Mouse (Mus musculus): ENCODE measurements around the gene Mad1l1.

The Mad1l1 gene

DNA sequence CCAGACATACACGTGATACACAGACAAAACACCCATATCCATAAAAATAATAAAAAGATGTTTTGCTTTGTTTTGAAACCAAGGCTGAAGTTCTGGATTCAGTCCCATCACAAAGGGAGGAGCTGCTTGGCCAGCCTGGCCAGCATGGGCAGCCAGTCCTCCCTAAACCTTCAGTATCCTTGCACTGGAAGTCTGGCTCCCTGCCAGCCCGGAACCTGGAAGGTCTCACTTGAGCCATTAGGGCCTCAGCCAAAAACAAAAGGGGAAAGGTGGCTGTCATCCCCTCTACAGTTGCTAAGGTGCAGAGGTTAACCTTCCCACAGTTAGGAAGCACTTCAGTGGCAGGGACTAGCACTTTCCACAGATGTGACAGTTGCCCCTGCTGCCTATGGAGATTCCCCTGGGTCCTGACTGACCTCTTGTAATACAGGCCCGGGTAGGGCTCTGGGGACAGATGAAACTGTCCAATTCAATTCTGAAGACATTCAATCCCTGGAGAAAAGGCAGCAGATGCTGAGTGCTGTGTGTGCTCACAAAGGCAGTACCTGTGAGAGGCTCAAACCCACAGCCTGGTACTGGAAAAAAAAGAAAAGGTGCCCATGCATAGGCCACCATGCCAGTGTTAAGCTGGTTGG lies 100.2 kb downstream of the Mad1l1 start:
- DNase-seq (ENCODE audit: low read depth, low spot score) = no peak

DNA sequence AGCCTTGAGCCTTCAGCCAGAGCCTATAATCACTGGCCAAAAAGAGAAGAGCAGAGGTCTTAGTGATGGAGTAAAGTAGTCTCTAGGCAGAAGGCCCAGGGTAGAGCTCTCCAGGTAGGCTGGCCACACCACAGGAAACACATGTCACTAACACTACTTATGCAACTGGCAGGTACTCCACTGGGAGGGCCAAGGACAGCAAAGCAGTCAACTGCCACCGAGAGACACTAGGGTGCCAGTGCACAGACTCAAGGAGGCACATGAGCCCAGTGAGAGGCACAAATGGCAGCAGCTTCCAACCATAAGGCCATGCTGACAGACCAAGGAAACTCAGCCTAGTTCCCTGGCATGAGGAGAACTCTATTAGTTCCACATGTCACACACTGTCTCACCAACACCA lies 102.1 kb downstream of the Mad1l1 start:
- no peak for DNase-seq (ENCODE audit: low read depth, low spot score)

DNA sequence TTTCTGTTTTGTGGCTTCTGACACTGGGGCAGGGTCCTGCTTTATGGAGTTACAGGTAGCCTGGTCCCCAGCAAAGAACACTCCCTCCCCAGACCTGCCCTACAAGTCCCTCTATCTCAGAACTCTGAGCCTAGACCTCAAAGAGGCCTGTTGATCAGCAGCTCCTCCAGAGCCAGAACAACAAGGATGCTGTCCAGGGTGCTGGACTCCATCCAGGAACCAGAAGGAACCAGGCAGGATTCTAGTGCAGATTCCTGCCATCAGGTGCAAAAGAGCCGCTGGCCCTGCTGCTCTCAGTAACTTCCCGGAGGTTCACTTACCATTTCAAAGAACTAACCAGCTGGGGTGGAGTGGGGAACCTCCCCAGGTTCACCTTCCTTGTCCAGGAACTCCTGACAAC lies 103.5 kb downstream of the Mad1l1 start:
- DNase-seq (ENCODE audit: low read depth, low spot score) = peak; percentile 66

DNA sequence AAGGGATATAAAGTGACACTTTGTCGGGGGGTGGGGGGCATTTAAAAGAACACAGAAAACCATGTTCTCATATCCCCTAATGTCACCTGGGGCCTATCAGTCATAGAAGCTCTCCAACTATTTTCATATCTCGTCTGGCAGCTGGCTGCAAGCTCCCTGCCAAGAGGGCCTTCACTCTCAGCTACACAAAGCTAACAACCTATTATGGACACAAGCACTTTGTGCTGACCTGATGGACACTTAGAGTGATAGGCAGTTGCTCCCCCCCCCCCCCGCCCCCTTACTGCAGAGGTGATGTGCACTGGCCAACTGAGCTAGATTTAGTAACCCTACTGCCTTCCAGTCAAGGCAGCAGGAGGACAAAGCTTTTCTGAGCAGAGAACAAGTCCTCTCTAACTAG lies 104.3 kb downstream of the Mad1l1 start:
- no peak for DNase-seq (ENCODE audit: low read depth, low spot score)

DNA sequence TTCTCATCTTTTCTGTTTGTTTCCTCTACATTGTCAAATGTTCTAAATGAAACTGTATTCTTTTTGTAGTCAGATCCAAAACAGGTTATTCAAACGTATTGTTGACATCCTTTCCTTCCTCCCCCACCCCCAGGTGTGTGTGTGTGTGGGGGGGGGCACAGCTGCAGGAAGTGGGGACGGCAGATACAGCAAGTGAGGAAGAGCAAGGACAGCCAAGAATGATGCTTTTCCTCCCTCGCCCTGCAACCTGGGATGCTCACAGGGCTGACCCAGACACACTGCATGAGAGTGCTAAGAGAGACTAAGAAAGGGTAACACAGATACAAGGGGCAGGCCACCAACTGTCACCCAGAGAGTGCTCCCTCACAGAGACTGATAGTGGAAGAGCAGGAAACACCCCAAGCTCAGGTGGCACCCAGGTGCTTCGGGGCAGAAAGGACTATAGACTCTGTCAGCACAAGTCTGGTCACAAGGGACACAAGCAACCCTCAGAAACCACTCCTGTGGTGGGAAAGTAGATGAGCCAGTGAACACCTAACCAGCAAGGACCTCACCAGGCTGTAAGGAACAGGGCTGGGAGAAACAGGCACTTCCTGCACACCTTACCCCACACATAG lies 105.8 kb downstream of the Mad1l1 start:
- no peak for DNase-seq (ENCODE audit: low read depth, low spot score)

DNA sequence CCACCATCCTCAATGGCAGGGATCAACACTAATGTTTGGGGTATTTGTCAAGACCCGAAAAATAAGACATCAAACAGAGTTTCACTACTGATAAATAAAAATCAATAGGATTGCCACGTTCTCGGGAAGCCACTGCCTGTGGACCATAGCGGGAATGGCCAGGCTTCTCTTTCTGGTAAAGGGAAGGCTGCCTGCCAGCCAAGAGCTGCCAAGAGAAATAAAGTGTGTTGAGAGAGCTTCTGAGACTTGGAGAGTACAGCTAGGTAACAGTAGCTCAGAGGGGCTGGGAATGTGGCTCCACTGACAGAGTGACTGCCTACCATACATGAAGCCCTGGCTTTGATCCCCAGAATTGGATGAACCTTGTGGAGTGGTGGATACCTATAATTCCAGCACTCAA lies 108.4 kb downstream of the Mad1l1 start:
- DNase-seq (ENCODE audit: low read depth, low spot score) = no peak

DNA sequence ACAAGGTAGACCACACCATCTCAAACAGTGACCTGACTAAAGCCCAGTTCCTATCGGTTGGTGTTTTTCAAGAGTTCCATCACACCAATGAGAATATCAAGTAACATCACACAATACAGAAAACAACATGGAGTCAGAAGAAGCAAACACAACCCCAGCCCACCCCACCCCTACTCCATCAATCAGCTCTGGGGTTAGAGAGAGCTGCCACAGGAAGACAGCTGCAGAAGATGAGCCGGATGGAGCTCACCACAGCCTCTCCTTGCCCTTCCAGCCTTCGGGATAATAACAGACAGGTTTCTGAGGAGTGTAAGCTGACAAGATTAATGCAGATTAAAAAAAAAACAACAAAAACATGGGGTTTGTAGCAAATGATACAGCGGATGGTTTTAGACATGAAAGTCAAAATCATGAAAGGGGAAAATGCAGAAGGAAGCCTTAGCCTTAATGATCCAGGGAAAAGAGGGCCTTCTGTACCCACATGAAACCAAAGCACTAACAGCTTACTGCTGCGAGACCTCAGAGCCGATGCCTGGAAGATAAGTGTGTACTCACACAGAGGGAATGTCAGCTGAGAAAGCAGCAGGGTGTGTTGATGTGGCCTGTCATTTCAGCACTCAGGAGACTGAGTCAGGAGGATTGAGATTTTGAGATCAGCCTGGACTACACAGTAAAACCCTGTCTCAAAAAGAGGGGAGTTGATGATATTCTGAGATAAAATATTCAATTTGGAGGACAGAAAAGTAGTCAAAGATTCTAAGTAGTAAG lies 110.8 kb downstream of the Mad1l1 start:
- no peak for DNase-seq (ENCODE audit: low read depth, low spot score)

DNA sequence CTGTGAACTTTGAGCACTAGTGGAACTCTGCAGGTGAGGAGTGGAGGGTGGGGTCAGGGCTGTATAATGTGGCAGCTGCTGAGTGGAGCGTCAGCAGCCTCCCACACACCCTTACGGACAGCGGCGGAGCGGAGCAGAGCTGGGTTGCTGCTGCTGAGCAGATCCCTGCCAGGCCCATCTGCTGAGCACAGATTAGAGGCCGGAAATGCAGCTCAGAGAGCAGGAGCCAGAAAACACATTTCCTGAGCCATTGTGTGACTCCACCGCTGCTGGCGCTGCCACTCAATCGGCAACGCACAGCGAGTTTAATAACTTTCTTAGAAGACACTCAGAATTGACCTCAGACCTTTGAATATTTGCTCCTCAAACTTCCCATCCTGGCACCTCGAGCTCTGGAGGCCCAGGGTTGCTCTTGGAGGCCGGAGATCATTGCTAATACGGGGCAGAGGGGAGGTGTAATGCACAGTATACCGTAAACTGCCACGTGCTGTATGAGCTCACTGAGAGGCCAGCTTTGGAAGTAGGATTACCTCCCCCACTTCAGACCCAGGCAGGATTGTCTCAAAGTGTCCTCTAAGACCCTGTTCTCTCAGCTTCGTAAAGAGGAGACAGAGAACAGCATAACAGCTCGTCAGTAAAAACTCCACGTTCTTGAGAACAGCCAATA lies 112.5 kb downstream of the Mad1l1 start:
- no peak for DNase-seq (ENCODE audit: low read depth, low spot score)

DNA sequence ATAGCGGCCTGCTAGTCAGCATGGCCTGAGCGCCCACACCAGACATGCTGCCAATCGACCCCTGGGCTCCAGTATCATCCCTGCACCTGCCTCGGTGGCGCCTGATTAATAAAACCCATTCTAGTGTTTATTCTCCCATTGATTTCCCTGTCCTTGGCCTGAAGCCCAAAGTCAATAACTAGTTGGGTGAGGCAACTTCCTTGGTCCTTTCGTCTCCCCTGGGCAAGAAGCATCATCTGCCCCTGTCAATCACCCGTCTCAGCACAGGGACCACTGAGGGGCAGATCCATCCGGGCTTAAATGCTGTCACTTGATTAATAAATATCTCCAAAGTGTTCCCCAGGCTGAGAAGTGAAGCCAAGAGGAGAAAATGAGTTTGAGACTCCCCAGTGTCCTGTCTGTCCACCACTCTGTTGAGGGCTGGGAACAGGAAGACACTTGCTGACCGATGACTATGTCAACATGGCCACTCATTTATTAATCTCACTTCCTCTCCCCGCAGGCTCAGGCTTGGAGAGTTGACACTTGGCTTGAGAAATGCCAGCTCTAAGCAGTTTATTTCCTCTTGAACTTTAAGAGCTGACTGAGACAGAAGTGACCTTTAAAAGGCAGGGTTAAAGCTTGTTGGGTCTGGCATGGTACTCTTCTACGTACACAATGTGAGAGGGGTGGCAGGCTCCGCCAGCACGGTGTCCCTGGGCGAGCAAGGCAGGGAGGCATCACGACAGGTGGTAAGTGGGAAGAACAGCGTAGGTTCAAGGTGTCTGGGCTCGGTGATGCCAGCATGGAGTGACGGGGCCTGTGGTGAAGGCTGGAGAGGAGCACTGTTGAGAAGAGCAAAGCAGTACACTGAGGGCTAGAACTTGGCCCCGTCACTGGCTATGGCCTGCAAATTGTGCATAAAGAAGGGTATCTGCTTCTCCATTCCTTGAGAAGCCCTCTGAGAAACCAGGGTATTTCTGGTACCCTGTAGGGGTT lies 114.3 kb downstream of the Mad1l1 start:
- DNase-seq (ENCODE audit: low read depth, low spot score) = no peak

DNA sequence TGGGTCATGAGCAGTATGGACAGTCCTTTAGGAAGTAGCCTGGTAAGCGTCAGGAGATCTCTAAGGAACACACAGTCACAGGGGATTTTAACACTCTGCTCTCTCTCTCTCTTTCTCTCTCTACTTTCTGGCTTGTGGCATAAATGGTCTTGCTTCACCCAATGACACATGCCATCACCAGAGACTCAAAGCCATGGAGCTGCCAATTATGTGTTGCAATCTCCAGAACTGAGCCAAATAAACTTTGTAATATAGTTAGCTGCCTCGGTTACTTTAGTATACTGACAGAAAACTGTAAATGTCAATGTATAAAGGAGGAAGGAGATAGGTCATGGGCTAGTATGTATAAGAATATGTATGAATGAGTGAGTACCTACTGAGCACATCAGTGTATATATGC lies 115.4 kb downstream of the Mad1l1 start:
- peak; percentile 55 for DNase-seq (ENCODE audit: low read depth, low spot score)

DNA sequence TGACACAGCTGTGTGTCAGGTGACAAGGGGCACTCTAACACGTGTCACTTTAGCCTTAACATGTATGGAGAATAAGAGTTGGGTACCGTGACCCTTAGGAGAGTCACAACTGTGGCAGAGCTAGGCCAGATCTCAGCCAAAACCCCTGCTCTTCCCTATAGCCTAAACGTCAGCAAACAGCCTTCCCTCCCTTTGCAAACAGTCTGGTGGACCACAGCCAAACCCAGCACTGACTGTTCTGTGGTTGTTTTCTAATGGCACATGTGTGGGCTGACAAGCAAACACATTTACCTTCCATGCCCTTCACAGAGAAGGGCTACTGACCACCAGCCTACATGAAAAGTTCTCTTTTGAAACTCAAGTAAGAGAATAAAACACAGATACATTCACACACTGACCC lies 116.9 kb downstream of the Mad1l1 start:
- no peak for DNase-seq (ENCODE audit: low read depth, low spot score)

DNA sequence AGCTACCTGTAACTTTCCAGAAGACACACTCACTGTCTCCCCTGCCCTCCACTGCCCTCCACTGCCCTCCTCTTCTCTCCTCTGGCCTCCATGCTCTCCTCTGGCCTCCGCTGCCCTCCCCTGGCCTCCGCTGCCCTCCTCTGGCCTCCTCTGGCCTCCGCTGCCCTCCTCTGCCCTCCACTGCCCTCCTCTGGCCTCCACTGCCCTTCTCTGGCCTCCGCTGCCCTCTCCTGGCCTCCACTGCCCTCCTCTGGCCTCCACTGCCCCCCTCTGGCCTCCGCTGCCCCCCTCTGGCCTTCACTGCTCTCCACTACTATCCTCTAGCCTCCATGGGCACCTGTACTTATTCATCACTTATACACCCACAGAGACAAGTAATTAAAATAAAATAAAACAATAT lies 117.3 kb downstream of the Mad1l1 start:
- DNase-seq (ENCODE audit: low read depth, low spot score) = no peak

DNA sequence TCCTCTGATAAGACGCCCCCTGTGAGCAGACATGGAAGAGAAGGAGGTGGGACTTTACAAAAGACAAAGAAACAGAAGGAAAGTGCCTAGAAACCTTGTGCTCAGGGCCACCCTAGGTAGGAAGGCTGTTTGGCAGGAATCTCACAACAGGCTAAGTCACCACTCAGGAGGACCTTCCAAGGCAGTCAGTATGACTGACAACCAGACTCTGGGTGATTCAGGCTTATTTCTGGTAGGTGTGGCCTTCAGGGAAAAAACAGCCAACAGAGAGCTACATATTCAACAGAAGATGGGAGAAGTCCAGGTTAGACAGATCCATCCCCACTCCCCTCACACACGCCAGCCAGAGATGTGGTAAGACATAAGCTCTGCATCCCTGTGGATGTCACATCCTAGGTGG lies 118.9 kb downstream of the Mad1l1 start:
- DNase-seq (ENCODE audit: low read depth, low spot score) = peak; percentile 58

DNA sequence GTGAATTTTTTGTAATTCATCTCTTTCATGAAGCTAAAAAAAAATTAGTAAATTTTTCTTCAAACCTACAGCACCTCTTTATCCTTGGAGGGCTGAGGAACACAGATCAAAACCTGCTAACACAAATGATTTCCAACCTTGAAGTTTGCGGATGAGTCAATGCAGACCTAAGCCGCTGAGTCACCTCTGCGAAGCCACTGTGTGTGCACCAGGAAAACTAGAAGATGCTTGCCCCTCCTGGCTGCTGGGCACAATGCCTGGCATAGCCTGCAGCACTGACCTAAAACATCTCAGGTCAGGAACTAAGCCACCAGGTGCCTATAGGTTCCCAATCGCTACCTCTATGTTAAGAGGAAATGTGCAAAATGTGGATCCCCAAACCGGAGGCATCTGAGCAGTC lies 119.8 kb downstream of the Mad1l1 start:
- DNase-seq (ENCODE audit: low read depth, low spot score) = peak; percentile 75

DNA sequence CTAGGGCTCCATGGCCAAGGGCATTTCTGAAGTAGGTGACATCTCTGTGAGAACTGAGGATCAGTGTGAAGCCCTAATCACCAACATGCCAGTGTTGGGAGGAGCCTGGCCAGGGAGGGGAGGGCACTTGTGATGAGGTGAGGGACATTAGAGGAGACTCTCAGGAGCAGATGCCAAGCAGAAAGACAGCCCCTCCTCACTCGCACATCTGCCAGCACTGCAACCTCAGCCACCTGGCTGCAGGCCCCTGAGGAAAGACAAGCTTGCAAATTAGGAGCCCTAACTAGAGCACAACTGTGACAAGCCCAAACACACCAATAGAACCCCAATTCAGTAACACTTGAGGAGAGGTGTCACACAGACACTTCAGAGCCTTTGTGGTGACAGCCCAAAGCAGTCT lies 120.2 kb downstream of the Mad1l1 start:
- DNase-seq (ENCODE audit: low read depth, low spot score) = no peak

DNA sequence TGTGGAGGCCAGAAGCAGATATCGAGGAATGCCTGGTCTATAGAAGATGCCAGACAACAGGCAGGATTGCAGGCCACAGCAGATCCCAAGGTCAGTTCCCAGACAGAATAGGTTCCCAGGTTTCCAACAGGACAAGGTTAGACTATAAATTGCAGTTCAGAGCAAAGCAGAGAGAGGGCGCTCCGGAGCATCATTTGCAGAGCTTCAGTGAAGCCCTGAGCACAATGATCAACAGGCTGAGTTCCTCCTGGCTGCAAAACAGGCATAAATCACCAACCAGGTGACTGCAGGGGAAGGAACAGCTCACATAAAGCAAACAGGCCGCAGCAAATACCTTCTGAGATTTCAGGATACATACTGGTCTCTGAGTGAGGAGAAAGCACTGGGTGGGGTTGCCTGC lies 123.6 kb downstream of the Mad1l1 start:
- peak; percentile 77 for DNase-seq (ENCODE audit: low read depth, low spot score)

DNA sequence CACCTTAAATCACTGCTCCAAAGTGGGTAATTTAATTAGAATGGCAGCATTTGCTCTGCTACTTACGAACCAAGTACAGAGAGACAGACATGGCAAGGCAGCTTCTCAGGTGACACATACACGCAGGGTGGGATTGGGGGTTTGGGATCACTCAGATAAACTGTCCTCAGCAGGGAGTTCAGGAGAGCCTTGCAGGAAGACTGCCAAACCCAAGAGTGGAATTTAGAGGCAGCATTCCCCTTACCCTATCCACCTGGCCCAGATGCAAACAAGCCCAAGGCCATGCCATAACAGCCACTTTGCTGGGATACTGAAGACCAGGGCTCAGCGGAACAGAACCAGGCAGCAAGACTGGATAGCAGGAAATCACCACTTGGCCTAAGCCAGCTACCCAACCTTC lies 124.9 kb downstream of the Mad1l1 start:
- DNase-seq (ENCODE audit: low read depth, low spot score) = no peak

DNA sequence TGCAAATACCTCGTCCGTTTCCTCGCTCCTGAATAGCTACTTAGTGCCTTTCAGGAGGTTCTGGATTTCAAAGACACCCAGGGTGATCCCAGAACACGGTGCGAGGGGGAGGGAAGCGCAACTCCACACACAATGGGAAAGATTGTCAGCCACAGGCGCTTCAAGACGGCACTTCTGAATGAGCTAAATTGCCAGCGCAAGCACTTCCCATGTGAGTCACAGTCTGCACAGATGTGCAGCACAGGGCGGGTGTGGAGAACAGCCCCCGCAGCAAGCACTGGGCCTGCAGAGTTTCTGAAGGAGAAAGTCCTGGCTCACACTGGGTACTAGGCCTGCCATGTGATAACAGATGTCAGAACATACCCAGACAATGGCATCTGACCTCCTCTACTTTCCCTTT lies 127.2 kb downstream of the Mad1l1 start:
- DNase-seq (ENCODE audit: low read depth, low spot score) = peak; percentile 87

DNA sequence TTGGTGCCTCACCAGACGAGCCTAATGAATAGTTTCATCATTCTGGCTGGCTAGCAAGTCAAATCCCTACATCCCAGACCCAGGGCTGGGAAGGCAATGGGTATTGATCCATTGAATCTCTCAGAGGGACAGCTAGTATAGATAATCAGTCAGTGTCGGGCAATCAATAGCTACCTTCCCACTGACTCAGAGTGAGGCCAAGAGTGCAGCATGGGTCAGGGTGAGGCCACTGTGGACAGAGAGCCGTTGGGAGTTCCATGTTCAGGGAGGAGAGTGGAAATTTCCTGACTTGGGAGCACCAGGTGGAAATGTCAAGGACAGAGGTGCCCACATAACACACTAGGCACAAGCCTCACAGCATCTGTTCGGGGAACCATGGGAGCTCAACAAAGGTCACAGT lies 129.8 kb downstream of the Mad1l1 start:
- DNase-seq (ENCODE audit: low read depth, low spot score) = no peak

DNA sequence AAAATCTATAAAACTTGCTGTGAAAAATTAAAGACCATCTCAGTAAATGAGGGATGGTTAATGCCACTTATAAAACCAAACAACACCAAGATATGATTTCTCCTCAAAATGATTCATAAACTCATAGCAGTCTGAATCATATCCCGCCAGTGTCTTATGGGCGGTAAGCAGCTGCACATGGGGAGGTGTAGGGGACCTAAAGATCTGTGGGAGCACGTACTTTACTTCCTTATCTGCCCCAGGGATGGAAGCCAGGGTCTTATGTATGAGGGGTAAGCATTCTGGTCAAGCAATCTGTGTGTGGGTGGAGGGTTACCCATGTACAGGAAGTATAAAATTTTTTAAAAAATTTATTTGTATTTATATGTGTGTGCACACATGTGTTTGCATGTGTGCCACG lies 135.0 kb downstream of the Mad1l1 start:
- no peak for DNase-seq (ENCODE audit: low read depth, low spot score)

DNA sequence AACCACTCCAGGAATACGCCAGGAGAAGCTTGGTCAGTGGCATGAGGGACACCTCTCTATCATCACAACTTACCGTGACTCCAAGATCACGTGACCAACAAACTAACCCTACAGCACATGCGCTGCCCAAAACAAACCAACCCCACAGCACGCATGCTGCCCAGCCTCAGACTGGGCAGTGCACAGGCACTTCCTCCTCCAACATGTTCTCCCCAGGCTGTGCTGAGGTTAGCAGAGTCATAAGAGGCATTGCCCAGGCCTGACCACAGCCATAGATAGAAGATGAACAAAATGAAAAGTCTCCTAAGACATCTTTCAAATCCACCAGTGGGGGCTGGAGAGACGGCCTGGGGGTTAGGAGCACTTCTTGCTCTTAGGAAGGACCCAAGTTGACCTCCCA lies 135.6 kb downstream of the Mad1l1 start:
- no peak for DNase-seq (ENCODE audit: low read depth, low spot score)
